Mouse (Mus musculus): ENCODE measurements around the gene Gm21119. TPM values are rescaled to one million over a fixed set of nuclear protein-coding genes. Genes with fewer than 3 reads are reported as not detected.

Gm21119 gene
- not detected in 2 replicates for polyA plus RNA-seq (2012; rRNA removed)

DNA sequence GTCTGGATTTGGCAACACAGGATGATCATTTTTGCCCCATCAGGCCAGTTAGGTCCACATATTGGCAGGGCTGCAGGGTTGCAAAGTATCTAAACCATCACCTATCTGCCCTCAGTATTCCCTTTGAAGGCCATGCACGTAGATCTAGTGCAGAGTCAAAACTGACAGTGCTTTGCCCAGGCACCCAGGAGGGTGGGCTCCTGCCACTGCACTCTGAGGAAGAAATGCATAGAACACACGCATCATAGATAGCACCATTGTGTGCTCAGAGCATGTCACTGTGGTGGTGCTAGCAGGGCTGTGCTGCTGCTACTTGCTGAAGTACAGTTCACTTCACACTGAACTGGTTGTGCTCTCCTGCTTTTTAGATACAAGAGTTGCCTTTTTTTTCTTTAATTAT lies at the start of gene Gm21119:
Gene Gm21119, plus strand, starts transcription at position 301 of the 400 bp plus-strand sequence.

Data from ovary, adult 2 months (tissue).